Mouse (Mus musculus): ENCODE measurements at regions not wholly inside any gene's neighbourhood (a gene's known extent, or its start where the extent isn't known, plus 50 kb on each side); places are given as distances from the start of the nearest gene placed in this dataset.

DNA sequence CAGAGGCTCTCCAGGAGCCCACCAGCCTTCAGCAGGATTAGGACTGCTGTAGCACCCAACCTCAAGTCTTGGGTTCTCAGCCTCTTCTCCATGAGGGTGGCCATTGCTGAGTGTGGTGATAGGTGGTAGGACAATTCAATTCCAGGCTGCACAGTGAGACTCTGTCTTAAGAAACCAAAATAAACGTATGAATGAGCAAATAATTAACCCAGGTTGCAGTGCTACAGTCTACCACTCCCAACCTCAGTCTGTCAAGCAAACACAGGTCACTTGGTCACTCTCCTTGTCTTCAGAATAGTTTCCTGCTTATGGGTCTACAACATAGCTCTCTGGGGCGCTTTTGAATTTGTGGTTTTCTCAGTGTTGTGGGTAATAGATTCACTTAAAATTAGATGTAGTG is 499.8 kb downstream of the Cdh26 start:
- no peak for DNase-seq (ENCODE audit: low spot score)

GRCm38 (mm10) chr2:178948471-178948870 is 493.8 kb upstream of the Cdh4 start:
- DNase-seq (ENCODE audit: low spot score), result no peak

- no peak for DNase-seq (ENCODE audit: low spot score)
Measured at GRCm38 (mm10) chr2:178949103-178949502, 493.1 kb upstream of the Cdh4 start.

DNA sequence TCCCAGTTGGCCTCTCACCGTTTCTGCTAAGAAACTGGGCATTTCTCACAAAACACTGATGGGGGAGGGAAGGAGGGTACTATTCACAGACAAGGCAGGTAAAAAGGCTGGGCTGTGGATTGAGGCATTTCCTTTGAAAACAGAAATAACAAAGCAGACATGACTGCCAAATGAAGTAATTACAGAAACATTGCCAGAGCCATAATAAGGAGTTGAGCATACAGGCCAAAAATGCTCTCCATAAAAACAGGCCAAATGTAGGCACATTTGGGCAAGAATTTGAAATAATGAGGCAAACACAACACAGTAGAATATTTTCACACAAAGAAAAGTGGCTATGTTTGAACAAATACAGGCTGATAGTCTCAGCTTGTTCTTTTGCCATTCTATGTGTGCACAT is 491.9 kb upstream of the Cdh4 start:
- no peak for DNase-seq (ENCODE audit: low spot score)

GRCm38 (mm10) chr2:178954420-178955067 is 487.7 kb upstream of the Cdh4 start:
- DNase-seq (ENCODE audit: low spot score), result no peak

- DNase-seq (ENCODE audit: low spot score), result no peak
Measured at GRCm38 (mm10) chr2:178958829-178959228, 483.4 kb upstream of the Cdh4 start.

DNA sequence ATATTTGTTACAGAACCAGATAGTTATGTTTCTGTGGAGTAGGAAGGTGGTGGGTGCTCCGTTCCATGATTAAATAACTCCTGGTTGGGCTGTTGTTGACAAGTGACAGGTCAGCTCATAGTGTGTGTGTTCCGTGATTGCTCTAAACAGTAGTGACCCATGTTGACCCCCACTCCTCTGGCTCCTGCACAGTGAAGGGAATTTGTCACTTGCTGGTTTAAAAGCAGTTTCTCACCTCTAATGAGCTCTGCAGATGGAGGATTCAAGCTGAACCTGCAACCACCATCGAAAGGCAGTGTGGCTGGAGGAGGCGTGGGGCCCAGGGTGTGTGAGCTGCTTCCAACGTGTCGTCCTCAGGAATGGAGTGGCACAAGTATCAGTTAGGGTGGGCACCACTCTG is 482.6 kb upstream of the Cdh4 start:
- DNase-seq (ENCODE audit: low spot score), result no peak

GRCm38 (mm10) chr2:178967584-178968365 is 474.5 kb upstream of the Cdh4 start:
- no peak for DNase-seq (ENCODE audit: low spot score)

GRCm38 (mm10) chr2:178969732-178970131 is 472.5 kb upstream of the Cdh4 start:
- no peak for DNase-seq (ENCODE audit: low spot score)

- no peak for DNase-seq (ENCODE audit: low spot score)
Measured at GRCm38 (mm10) chr2:178975366-178975765, 466.9 kb upstream of the Cdh4 start.

DNA sequence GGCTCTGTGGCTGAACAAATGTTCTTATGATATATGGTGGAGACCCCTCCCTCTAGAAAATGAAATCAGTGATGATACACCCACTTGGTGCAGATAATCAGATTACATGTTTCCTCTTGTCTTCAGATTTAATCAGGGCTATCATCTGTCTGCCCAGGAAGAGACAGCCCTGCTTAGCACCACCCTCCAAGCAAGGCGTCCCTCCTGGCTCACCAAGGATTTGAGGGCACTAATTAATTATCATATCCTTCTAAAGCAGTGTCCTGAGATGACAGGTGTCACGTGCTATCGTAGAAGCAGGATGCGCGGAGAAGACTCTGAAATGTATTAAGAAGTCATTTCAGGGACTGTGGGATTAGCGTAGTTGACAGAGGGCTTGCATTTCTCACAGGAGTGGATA is 466.2 kb upstream of the Cdh4 start:
- no peak for DNase-seq (ENCODE audit: low spot score)

DNA sequence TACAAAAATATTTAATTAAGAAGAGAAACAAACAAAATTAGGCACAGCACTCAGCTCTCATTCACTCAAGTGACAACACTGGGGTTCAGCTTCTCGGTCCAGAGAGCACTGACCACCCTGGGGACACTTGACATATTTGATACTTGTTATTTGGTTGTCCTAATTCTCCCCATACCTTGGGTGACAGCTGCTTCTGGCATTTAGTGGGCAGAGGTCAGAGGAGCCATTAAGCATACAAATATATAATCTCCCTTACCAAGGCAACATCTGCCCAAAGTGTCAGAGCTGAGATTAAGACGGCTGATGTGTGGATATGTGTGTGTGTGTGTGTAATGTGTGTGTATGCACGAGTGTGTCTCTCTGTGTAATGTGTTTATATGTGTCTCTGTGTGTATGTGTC is 465.7 kb upstream of the Cdh4 start:
- no peak for DNase-seq (ENCODE audit: low spot score)

DNA sequence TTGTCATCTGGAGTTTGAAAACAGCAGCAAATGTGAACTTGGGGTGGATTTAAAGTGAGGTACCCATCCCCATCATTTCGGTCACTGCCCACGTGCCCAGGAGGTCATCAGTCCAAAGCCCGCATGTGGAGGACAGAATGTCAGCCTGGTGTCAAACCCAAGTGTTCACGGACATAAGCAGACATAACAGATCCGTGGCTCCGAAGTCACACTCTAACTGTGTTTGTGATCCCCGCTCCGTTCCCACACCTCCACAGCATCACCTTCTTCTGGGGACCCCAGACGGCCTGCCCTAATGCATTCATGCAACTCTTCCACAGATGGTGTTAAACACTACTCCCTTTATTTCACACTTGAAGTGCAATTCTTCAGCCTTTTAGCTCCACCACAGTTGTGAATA is 462.8 kb upstream of the Cdh4 start:
- DNase-seq (ENCODE audit: low spot score), result no peak

- DNase-seq (ENCODE audit: low spot score), result no peak
Measured at GRCm38 (mm10) chr2:178981736-178982502, 460.3 kb upstream of the Cdh4 start.

DNA sequence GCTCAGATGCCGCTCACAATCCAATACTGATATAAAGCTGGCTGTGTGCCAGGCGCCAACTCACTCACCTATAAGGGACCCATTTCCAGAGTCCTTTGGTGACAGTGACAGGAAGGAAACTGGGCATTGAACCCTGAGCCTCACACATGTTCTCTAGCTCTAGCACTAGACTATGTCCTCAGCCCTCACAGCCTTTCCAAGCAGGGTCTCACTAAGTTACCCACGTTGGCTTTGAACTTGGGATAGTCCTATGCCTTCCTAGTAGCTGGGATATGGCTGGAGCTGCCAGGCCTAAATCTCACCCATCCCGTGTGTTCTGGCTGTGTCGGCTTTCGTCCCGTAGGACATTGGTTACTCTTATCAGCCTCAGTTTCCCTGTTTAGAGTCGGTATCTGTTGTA is 458.4 kb upstream of the Cdh4 start:
- no peak for DNase-seq (ENCODE audit: low spot score)

- DNase-seq (ENCODE audit: low spot score), result no peak
Measured at GRCm38 (mm10) chr2:178987935-178988334, 454.3 kb upstream of the Cdh4 start.

- DNase-seq (ENCODE audit: low spot score), result no peak
Measured at GRCm38 (mm10) chr2:178989291-178989690, 452.9 kb upstream of the Cdh4 start.

- DNase-seq (ENCODE audit: low spot score), result no peak
Measured at GRCm38 (mm10) chr2:178989784-178990183, 452.4 kb upstream of the Cdh4 start.

GRCm38 (mm10) chr2:178990959-178991358 is 451.3 kb upstream of the Cdh4 start:
- DNase-seq (ENCODE audit: low spot score), result no peak

DNA sequence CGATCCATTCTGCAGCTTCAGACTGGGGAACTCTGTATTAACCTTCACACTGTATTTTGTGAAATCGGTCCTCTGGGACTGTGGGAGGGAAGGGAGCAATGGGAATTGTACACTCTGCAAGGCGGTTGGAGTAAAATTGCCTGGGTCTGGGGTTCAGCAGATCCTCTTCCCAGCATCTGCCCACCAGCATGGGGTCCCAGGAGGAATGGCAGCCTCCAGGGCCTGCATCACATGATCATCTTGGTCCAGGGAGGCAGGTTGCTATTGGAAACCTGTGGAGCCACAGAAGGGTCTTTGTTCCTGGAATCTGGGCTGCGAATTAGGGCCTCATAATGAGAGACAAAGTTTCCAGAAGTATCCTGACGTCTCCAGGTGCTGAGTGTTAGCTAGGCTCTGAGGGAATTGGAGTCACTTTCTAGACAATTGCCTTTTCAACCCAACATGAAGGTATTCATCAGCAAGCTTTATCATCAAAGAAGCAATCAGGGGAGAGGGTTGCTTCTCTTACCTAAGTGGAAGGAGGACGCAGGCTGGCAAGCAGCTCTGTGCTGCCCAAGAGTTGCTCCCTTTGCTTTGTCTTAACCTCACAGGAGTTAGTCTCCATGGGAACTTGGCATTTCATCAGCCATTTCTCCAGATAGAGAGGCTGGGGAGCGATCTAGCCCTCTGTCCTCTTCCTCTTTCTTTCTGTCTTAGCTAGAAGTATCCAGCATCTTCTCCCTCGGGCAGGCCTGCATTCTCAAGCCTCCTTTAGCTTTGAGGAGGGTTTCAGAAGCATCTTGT is 449.7 kb upstream of the Cdh4 start:
- DNase-seq (ENCODE audit: low spot score), result no peak

- no peak for DNase-seq (ENCODE audit: low spot score)
Measured at GRCm38 (mm10) chr2:178997921-178998320, 444.3 kb upstream of the Cdh4 start.

DNA sequence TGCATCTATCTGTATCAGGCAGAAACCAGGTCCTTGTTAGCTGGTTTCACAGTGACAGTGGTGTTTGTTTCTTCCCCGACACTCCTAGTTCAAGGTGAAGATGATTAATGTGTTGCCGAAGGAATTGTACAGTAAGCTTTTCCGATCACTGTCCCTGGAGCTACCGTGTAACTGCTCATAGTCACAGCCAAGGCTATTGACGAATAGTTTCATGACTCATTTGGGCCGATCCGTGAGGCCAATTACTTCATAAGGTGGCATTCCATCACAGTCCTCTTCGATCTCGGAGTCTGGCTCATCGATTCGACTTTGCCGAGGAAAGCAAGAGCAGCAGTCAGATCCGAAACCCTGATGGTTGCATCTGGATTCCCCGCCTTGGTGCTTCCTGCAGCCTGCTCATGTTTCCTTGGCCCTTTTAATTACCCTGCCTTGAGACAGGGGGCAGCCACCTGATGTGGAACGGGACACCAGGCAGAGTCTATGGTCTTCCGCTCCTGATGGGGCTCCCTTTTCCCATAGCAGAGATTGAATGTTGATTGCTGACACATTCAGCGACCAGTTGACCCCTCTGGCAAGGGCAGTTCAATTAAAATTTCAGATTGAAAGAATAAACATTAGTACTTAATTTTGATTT is 441.7 kb upstream of the Cdh4 start:
- no peak for DNase-seq (ENCODE audit: low spot score)

Data from ovary, postnatal 14 days (tissue).